Mouse (Mus musculus) kidney, adult 2 months (tissue): ENCODE measurements around the gene Olfr944.

Source experiments
- CTCF ChIP-seq: fragments of 200-500 bp; conservative IDR thresholded peaks from 2 replicates; pipeline ENCODE4 v1.5.1; 2011; ENCODE audit warnings: low read depth, mild to moderate bottlenecking, control low read depth, low read length, moderate library complexity, mixed read lengths; ENCODE audit not compliant: insufficient read depth, insufficient read length
- POLR2A ChIP-seq: fragments of 200-500 bp; IDR thresholded peaks from one replicate; pipeline ENCODE4 v1.6.1; 2011; ENCODE audit warnings: low read depth, low read length, control low read depth

- TF ChIP-seq CTCF (no peak), POLR2A (no peak)
Measured at GRCm38 (mm10) chr9:39166004-39166403, 35.7 kb upstream of the Olfr944 start, which contains the start of gene Olfr943.
